Mouse (Mus musculus) stomach, embryonic 15.5 days (tissue): ENCODE results near the gene Srebf2. TPM values are rescaled to one million over a fixed set of nuclear protein-coding genes. Genes with fewer than 3 reads are reported as not detected.
A peak's percentile ranks its signal among the peaks of the same experiment; 100 is the strongest.
"Not testable (repeated sequence)": the region's sequence is repeated elsewhere in the genome, so short reads cannot be mapped to it uniquely, and the experiment has no call there.

ENCODE experiments used
- ATAC-seq: fragments of 200-750 bp; cut with Nextera tagmentation; 2 replicates; pipeline ENCODE4 v1.8.0; 2017; ENCODE audit warnings: low read depth, moderate number of reproducible peaks, moderate TSS enrichment; ENCODE audit not compliant: insufficient read depth, low FRiP score
- H3K27ac ChIP-seq: fragments of 300-500 bp; sonication (generic); 2 replicates; pipeline ENCODE4 v1.5.1; 2015; ENCODE audit warnings: mild to moderate bottlenecking, inconsistent platforms
- H3K27me3 ChIP-seq: fragments of 300-500 bp; sonication (generic); replicated peaks from 2 replicates; pipeline ENCODE4 v1.6.1; 2015; ENCODE audit warnings: inconsistent platforms
- H3K36me3 ChIP-seq: fragments of 300-500 bp; sonication (generic); 2 replicates; pipeline ENCODE4 v1.6.1; 2015; ENCODE audit warnings: inconsistent platforms
- H3K4me1 ChIP-seq: fragments of 300-500 bp; sonication (generic); 2 replicates; pipeline ENCODE4 v1.6.1; 2015; ENCODE audit warnings: inconsistent platforms
- H3K4me2 ChIP-seq: fragments of 300-500 bp; sonication (generic); 2 replicates; pipeline ENCODE4 v1.6.1; 2015; ENCODE audit warnings: mild to moderate bottlenecking, inconsistent platforms
- H3K4me3 ChIP-seq: fragments of 300-500 bp; sonication (generic); replicated peaks from 2 replicates; pipeline ENCODE4 v1.5.1; 2015; ENCODE audit warnings: inconsistent platforms
- H3K9ac ChIP-seq: fragments of 300-500 bp; sonication (generic); 2 replicates; pipeline ENCODE4 v1.6.1; 2015; ENCODE audit warnings: inconsistent platforms
- H3K9me3 ChIP-seq: fragments of 300-500 bp; sonication (generic); 2 replicates; pipeline ENCODE4 v1.6.1; 2016; ENCODE audit warnings: inconsistent platforms
- WGBS: fragments of 180-500 bp; shearing (Covaris S2); methylation state at CpG from one replicate; pipeline ENCODE4 v1.1.7; 2015; 5-methylcytosine and 5-hydroxymethylcytosine counted together
- polyA plus RNA-seq: library from polyadenylated mRNA; unstranded; fragments of >200 nt; fragmentation: Nextera tagmentation; extraction: Ambion mirVana; gene quantifications from 2 replicates; pipeline ENCODE4 v1.2.1, GENCODE M21; 2015

The Srebf2 gene
- 152 and 167 TPM in 2 replicates for polyA plus RNA-seq

DNA sequence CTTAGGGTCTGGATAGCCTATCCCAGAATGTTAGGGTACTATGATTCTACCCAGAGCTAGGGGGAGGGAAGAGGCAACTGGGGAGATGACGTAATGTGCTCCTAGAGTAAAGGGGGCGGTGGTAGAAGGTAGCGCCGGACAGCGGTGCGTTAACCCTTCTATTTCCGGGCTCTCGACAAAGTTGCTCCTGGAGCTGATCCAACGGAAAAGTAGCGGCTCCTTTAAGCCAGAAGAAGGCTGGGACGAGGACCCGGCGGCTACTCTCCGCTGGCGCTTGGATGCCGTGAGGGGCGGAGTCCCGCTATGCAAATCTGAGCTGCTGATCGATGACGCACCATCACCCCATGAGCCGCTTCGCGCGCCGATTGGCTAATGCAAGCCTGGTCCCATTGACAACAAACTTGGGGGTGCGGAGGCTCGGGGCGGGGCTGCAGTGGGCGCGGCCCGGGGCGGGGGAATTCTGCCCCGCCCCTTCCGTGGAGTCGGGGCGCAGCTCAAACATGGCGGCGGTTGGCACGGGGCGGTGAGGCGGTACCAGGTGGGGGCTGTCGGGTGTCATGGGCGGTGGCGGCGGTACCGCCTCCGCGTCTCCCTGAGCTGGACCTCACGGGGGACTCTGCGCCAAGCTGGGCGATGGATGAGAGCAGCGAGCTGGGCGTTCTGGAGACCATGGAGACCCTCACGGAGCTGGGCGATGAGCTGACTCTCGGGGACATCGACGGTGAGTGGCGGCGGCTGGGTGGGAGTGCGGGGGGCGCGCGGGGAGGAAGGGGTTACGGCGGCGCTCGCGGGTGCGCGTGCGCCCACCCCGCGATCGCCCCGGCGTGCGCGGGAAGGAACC lies at the start of gene Srebf2:
Gene Srebf2, plus strand, starts transcription at position 412 of the 841 bp plus-strand sequence.
- H3K9me3 ChIP-seq: no peaks in the 10 kb centered on the region
- peak within 1 kb of the TSS; percentile 90 for H3K4me3 ChIP-seq
- no peaks in the 10 kb centered on the region for H3K27me3 ChIP-seq
- H3K4me1 ChIP-seq: peaks cover 24% of the 10 kb centered on the region
- under 1% methylated on average over 79 of the region's 79 CpGs for WGBS
- H3K9ac ChIP-seq: peak within 1 kb of the TSS; percentile 84
- peak; percentile 96 for ATAC-seq
- H3K27ac ChIP-seq: peak within 1 kb of the TSS; percentile 97
- peak within 1 kb of the TSS; percentile 73 for H3K4me2 ChIP-seq
- H3K36me3 ChIP-seq: no peaks in the 10 kb centered on the region

- ATAC-seq: no peak
- Histone ChIP-seq H3K4me2 (no peak overlapping the region), H3K36me3 (no peaks in the 10 kb centered on the region), H3K27ac (no peak overlapping the region), H3K27me3 (no peaks in the 10 kb centered on the region), H3K9me3 (no peaks in the 10 kb centered on the region), H3K4me1 (no peaks in the 10 kb centered on the region), H3K4me3 (no peak overlapping the region), H3K9ac (no peak overlapping the region)
- 18% methylated on average over 8 of the region's 8 CpGs for WGBS
These were observed 39.9 kb upstream of the Srebf2 start for GRCm38 (mm10) chr15:82106953-82107555.

DNA sequence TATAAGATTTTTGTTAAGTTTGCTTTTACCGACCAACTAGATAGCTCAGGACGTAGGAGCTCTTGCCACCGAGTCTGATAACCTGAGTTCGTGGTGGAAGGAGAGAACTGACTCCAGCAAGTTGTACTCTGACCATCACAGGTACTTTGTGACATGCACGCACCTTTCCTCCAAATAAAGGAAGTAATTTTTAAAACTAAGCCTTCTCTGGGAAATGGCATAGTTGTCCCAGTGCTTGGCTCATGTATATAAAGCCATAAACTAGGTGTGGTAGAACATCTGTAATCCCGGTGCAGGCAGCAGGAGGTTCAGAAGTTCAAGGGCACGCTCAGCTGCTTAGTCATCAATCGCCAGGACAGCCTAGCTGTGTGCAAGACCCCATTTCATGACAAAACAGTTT lies 26.4 kb upstream of the Srebf2 start:
- no peak for ATAC-seq
- 74% methylated on average over 8 of the region's 8 CpGs for WGBS
- no peak overlapping the region for H3K27ac ChIP-seq
- no peak overlapping the region for H3K4me2 ChIP-seq
- H3K4me3 ChIP-seq: no peak overlapping the region
- H3K27me3 ChIP-seq: no peaks in the 10 kb centered on the region
- no peak overlapping the region for H3K9ac ChIP-seq
- H3K36me3 ChIP-seq: no peaks in the 10 kb centered on the region
- H3K9me3 ChIP-seq: no peaks in the 10 kb centered on the region
- no peaks in the 10 kb centered on the region for H3K4me1 ChIP-seq

DNA sequence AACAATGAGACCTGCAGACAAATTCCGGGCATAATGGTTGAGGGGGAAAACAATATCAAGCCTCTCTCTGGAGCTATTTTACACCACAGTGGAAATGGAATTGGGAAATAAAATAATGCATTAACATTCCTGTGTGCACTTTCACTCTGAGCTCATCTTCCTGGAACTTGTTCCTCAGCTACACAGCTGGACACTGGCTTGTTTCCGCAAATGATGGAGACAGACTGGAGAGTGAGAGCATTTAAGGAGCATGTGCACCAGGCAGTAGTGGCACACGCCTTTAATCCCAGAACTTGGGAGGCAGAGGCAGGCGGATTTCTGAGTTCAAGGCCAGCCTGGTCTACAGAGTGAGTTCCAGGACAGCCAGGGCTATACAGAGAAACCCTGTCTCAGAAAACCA lies 20.3 kb upstream of the Srebf2 start:
- not testable (repeated sequence) for H3K4me3 ChIP-seq, H3K9me3 ChIP-seq, ATAC-seq, H3K4me1 ChIP-seq, H3K27ac ChIP-seq, H3K9ac ChIP-seq, H3K36me3 ChIP-seq, H3K27me3 ChIP-seq
- peak overlapping the region; percentile 92 for H3K4me2 ChIP-seq
- WGBS: 84% methylated on average over 4 of the region's 4 CpGs

DNA sequence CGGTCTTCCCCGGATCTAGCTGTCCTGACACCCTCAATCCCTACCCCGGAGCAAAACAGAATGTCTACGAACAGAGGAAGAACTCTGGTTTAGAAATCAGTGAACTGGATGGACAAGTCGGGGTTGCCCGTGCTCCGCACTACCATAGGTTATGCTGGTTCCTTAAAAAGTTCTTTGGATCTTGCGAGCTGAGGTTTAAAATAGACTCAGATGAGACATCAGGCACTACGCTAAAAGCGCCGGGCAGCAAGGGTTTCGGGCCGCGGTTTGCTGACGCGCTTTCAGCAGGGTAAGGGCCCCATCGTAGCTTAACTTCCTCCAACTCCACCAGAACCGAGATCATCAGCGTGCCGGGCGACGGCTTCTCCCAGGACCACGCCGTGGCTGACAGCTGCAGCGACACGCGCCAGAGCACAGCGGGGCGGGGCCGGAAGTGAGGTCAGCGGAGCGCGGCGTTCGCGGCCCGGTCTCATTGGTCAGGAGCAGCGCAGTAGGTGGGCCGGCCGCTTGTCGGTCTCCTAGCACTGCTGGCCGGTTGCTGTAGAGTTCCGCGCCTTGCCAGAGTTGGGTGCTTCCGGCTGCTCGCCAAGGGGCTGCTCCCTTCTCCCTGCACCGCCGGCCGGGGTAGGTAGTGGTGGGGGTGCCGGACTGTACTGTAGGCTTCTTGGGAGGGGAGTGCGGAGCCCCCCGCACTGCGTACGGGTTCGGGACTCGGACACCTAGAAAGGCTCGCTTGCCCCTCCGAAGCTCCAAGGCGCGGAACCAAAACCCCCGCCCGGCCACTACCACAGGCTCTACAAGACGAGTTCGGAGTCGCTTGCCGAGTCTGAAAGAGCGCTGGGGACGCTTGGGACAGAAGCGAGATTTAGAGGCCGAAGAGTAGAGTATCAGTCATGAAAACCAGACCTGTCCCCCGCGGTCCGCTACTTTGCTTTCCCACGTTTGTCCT lies 19.3 kb upstream of the Srebf2 start, which contains the start of gene Ccdc134:
Gene Ccdc134, plus strand, starts transcription at position 497 of the 949 bp plus-strand sequence.
- under 1% methylated on average over 74 of the region's 74 CpGs for WGBS
- peak within 1 kb of the TSS; percentile 85 for H3K27ac ChIP-seq
- peak within 1 kb of the TSS; percentile 92 for H3K4me2 ChIP-seq
- peak; percentile 99 for ATAC-seq
- no peaks in the 10 kb centered on the region for H3K9me3 ChIP-seq
- no peaks in the 10 kb centered on the region for H3K36me3 ChIP-seq
- H3K27me3 ChIP-seq: no peaks in the 10 kb centered on the region
- peak within 1 kb of the TSS; percentile 70 for H3K9ac ChIP-seq
- H3K4me3 ChIP-seq: peak within 1 kb of the TSS; percentile 75
- H3K4me1 ChIP-seq: 0 out of 2 replicates have a peak, but pooled peaks cover 9% of the 10 kb centered on the region

DNA sequence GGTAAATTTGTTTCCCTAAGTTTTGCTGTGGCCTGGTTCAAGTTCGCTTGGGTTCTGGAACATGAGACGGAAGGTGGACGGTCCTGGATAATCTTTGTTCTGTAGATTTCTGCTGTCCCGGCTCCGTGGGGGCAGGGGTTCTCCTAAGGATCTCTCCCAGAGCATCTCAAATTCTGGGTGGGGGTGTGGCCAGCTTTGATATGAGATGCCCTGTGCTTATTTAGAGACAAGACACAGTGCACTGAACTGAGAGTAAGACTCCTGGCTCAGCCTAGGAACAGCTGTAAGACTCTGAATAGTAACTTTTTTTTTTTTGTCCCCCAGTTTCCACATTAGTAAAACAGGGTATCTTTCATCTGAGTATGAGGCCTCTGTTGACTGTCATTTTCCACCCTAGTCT lies 18.6 kb upstream of the Srebf2 start:
- no peak for ATAC-seq

GRCm38 (mm10) chr15:82130599-82130998 lies 16.4 kb upstream of the Srebf2 start:
- H3K9ac ChIP-seq: no peak overlapping the region
- H3K4me1 ChIP-seq: 0 out of 2 replicates have a peak, but pooled peaks cover 9% of the 10 kb centered on the region
- WGBS: 61% methylated on average over 7 of the region's 7 CpGs
- H3K27ac ChIP-seq: no peak overlapping the region
- H3K36me3 ChIP-seq: no peaks in the 10 kb centered on the region
- H3K4me2 ChIP-seq: no peak overlapping the region
- H3K4me3 ChIP-seq: no peak overlapping the region
- no peaks in the 10 kb centered on the region for H3K27me3 ChIP-seq
- no peak for ATAC-seq
- no peaks in the 10 kb centered on the region for H3K9me3 ChIP-seq

More for the DNA sequence above, 18.6 kb upstream of the Srebf2 start:
- H3K27me3 ChIP-seq: no peaks in the 10 kb centered on the region
- peak overlapping the region; percentile 85; the same call in 1 of the 2 replicates for H3K27ac ChIP-seq
- H3K36me3 ChIP-seq: no peaks in the 10 kb centered on the region
- H3K9me3 ChIP-seq: no peaks in the 10 kb centered on the region
- peak overlapping the region; percentile 75 for H3K4me3 ChIP-seq
- peak overlapping the region; percentile 92 for H3K4me2 ChIP-seq
- H3K4me1 ChIP-seq: 0 out of 2 replicates have a peak, but pooled peaks cover 9% of the 10 kb centered on the region
- 0% methylated on average over 5 of the region's 5 CpGs for WGBS
- peak overlapping the region; percentile 70 for H3K9ac ChIP-seq

- 0 out of 2 replicates have a peak, but pooled peaks cover 2% of the 10 kb centered on the region for H3K36me3 ChIP-seq
- no peak overlapping the region for H3K9ac ChIP-seq
- no peaks in the 10 kb centered on the region for H3K4me1 ChIP-seq
- no peak overlapping the region for H3K27ac ChIP-seq
- H3K9me3 ChIP-seq: no peaks in the 10 kb centered on the region
- WGBS: 85% methylated on average over 4 of the region's 4 CpGs
- no peaks in the 10 kb centered on the region for H3K27me3 ChIP-seq
- H3K4me2 ChIP-seq: no peak overlapping the region
- ATAC-seq: no peak
- H3K4me3 ChIP-seq: no peak overlapping the region
These were observed 11.6 kb upstream of the Srebf2 start for GRCm38 (mm10) chr15:82135372-82135771.

DNA sequence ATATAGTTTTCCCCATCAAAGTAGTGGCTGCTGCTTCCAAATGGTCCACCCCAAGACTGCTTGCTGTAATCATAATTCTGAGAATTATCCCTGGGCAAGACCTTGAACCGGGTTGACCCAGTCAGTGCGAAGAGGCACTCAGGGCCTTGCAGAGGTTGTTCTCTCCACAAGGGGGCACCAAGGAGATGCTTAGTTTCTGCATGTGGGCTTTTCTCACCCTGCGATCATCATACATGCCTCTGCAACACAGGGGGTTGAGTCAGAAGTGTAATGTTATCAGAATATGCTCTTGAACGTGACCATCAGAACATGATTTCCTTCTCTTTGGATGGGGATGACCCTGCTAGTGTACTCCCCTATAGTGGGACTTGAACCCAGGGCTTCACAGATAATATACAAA lies 8.4 kb upstream of the Srebf2 start:
- Histone ChIP-seq H3K36me3 (0 out of 2 replicates have a peak, but pooled peaks cover 5% of the 10 kb centered on the region), H3K4me2 (no peak overlapping the region), H3K9me3 (no peaks in the 10 kb centered on the region), H3K27me3 (no peaks in the 10 kb centered on the region), H3K9ac (no peak overlapping the region), H3K27ac (no peak overlapping the region), H3K4me3 (no peak overlapping the region), H3K4me1 (no peaks in the 10 kb centered on the region)
- ATAC-seq: no peak
- 54% methylated on average over 4 of the region's 4 CpGs for WGBS

- Histone ChIP-seq H3K9me3 (no peaks in the 10 kb centered on the region), H3K27me3 (no peaks in the 10 kb centered on the region), H3K4me1 (no peaks in the 10 kb centered on the region), H3K4me2 (no peak overlapping the region), H3K9ac (no peak overlapping the region), H3K4me3 (no peak overlapping the region), H3K27ac (no peak overlapping the region), H3K36me3 (0 out of 2 replicates have a peak, but pooled peaks cover 5% of the 10 kb centered on the region)
- no peak for ATAC-seq
- 92% methylated on average over 8 of the region's 8 CpGs for WGBS
These were observed 7.8 kb upstream of the Srebf2 start for GRCm38 (mm10) chr15:82139196-82139595.

- no peak overlapping the region for H3K4me2 ChIP-seq
- 0 out of 2 replicates have a peak, but pooled peaks have one; percentile 28 for ATAC-seq
- H3K27me3 ChIP-seq: no peaks in the 10 kb centered on the region
- H3K4me1 ChIP-seq: no peaks in the 10 kb centered on the region
- no peaks in the 10 kb centered on the region for H3K9me3 ChIP-seq
- H3K27ac ChIP-seq: no peak overlapping the region
- no peak overlapping the region for H3K4me3 ChIP-seq
- WGBS: 83% methylated on average over 3 of the region's 3 CpGs
- H3K36me3 ChIP-seq: 0 out of 2 replicates have a peak, but pooled peaks cover 5% of the 10 kb centered on the region
- no peak overlapping the region for H3K9ac ChIP-seq
These were observed 6.6 kb upstream of the Srebf2 start for GRCm38 (mm10) chr15:82140355-82140754.
